Mouse (Mus musculus): ENCODE measurements around the gene Gm14325.
"Not testable (repeated sequence)": the region's sequence is repeated elsewhere in the genome, so short reads cannot be mapped to it uniquely, and the experiment has no call there.

Gm14325 gene

DNA sequence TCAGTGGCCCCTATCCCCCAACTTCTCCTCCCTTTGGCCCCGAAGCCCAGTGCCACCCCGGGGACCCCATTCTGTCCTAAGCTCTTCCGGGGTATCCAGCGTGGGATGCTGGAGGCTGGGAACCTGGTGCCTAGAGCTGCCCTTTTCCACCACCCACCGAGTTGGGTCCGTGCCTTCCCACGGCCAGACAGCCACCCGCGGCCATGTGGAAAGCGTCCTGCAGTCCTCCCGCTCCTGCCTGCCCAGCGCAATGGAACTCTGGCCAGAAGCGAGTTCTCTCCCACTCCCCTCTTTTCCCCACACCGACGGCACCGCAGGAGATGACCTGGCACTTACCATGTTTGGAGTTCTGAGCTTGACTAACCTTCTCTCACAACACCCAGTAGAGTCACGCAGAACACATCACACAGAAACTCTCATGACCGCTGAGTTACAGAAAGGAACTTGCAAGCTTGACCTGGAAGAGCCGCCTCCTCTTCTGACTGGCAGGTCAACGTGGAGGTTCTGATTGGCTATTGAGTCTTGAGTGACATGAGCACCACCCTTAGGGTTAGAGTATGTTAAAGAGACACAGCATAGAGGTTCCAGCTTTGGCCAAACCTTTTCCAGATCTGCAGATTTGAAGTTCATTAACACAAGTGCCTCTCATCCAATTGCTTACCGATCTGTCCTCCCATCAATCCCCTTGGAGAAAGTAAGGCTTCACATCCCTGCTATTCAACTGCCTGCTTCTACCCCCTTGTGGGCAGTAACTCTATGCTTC is at the start of gene Gm14325:
Gm14325 (minus strand) TSS at position 436 of the 763 bp plus-strand sequence.
- DNase-seq, result peak; percentile 42 to 57

DNA sequence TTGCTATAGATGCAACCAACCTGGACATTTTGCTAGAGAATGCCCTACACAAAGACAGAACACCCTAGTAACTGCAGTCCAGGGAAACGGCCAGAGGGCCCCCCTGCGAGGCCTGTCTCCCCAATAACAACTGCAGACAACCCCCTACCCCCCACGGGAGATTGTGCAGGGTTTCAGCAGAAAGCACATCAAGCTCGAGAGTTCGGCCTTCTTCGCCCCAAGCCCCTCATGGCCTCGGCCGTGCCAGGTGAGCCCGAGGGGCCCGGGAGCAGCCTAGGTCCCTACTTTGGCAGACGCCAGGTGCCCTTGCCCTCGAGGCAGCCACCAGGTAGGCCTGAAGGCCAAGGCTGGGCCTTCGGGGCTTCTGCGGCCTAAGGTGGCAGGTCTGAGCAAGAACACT is 47.6 kb upstream of the Gm14325 start:
- not testable (repeated sequence) for DNase-seq

DNA sequence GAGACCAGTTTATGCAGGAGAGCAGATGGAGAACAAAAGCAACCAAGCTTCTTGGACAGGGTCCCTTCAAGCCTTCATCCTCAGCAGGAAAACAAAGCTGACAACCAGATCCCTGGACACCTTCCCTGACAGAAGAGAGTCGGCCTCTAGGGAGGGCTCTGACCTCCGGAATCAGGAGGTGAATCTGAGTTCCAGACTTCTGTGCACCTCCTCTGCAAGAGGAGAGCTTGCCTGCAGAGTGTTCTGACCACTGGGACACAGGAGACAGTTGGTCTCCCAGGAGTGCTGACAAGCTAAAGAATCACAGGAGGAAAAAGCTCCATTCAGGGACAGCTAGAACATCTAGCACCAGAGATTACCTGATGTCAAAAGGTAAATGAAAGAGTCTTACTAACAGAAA is 22.1 kb upstream of the Gm14325 start:
- not testable (repeated sequence) for DNase-seq

DNA sequence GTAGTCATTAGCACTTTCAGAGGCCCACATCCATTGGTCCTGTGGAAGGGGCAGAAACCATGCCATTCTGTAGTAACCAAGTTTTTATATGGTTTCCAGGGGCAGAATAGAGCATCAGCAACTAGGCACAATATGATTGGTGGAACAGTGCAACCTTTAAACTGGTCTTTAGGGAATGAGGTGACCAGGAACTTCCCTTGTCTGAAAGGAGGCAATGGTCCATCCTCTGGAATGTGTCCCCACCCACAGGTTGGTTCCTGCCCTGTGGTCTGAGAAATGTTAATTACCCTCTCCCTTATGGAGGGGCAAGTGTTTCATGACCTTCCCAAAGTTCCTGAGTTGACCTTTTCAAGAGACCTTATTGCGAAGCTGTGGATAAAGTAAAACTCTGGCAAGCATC is 3.5 kb upstream of the Gm14325 start:
- not testable (repeated sequence) for DNase-seq

DNA sequence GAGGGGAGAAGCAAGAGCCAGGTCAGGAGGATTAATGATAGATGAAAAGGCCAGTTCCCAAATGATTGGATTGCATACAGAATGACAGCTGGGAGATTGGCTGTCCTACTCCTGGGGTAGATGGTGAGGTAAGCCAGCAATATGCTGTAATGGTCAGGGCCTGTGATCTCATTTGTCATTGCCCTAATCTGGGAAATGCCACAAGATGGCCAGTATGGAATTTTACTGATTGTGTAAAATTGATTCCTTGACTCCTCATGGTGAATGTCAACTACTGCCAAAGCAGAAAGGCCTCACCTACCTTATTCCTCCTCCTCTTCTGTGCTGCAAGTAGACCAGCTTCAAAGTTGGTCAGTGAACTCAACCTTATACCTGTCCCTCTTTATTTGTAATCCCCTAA is 3.4 kb downstream of the Gm14325 start:
- DNase-seq, result not testable (repeated sequence)

DNA sequence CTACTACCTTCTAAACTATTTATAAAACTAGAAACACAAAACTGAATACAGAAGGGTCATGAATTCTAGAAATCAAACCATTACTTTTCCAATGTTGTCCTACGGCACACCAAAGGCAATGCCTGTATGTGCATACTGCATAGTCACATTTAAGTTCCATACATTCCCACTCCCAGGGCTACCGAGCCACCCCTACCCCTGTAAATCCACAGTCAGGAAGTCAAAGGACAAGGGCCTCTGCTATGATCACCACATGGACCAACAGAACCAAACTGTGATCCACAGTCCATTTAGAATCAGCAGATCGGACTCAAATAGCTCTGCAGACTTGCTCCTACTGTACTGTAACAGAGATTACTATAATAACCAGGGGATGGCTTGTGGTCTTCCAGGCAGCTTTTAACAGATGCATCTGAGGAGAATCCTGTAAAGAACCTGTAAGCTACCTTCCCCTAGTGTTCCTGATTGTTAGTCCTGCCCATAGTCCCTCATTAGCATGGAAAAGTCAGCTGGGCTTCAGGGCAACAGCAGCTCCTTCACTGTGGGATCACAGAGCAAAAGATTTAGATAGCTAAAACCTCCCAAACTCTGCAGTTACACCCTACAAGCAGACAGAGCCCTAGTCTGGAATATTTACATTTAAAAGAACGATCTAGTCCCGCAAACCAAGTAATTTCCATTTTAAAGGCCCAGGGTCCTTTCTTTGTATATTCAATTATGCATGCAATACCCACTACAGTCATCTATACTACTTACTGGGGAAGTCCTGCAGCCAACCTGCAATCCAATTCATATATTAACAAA is 4.2 kb downstream of the Gm14325 start:
- not testable (repeated sequence) for DNase-seq

DNA sequence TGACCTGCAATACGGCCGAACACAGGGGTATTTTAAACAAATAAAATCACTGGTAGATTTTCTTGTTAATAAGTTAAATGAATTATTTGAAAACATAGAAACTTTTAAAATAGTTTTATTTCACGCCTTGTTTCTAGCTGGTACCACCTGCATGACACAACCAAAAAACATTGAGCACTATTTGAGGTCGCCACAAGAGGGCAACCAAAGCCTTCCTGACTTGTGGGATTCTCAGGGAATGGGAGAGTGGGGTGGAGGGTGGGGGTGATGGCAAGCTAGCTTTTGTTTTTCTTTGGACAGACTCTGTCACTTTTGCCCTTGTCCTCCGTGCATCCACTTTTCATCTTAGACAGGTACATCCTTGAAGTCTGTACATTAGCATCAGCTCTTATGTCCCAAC is 18.2 kb downstream of the Gm14325 start:
- DNase-seq, result not testable (repeated sequence)

DNA sequence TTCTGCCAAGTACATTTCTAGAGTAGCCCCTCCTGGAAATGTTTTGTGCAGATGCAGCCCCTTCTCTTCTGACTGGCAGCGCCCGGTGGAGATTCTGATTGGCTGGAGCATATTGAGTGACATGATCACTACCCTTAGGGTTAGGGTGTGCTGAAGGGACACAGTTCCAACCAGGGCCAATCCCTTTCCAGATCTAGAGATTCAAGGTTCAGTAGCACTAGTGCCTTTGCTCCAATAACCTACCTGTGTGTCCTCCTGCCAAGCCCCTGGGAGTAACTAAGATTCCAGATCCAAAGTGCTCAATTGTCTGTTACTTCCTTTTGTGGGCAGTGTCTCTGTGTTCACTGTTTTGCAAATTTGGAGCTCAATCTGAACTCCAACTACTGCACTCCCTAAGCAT is 34.0 kb downstream of the Gm14325 start:
- not testable (repeated sequence) for DNase-seq

DNA sequence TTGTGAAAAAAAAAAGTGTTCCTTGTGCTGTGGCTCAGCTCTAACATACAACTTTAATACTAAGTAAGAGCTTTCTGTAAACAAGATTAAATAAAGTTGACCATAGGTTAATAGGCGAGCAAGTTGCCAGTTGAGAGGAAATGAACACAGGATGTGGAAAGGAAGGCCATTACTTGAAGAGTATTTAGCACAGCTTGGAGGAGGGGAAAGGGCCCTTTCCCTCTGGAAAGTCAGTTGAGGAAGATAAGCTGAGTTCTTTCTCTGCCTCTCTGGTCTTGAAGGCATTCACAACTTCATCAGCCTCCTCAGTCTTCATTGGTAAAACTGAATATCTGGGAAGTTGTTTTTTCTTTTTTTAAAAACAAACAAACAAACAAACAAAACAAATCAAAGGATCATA is 52.8 kb downstream of the Gm14325 start:
- not testable (repeated sequence) for DNase-seq

Measured in thymus, adult 18-20 months (tissue).